Mouse (Mus musculus): ENCODE measurements around the gene Hoxa9.

The Hoxa9 gene

DNA sequence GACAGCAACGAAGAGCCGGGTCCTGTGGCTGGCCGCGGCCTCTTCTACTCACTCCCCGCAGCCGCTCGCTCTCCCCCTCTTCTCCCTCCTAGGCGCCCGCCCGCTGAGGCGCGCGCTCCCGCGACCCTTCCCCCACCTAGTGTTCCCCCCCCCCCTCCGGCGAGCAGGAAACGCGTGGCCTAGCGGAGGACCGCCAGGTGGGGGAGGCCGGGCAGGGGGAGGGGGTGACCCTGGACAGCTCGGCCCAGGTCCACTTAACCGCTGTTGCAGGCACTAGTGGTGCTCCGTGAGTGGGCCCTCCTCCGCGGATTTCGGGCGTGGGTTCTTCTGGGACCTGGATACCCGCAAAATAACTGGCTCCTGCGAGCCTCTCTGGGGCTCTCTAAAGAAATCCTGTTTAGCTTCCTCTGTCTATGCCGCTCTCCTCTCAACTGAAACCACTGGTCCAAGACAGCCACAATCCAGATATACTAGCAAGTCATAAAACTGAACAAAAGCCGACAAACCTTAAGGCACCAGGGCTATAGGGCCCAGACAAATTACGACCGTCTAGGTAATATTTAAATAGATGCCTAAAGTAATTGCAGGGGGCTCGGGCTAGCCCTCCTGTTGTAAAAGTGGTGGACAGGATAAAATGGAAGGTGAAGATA lies at the start of gene Hoxa9:
Hoxa9 (minus strand) TSS at position 574 of the 650 bp plus-strand sequence.
- DNase-seq (ENCODE audit: low spot score) = no peak

DNA sequence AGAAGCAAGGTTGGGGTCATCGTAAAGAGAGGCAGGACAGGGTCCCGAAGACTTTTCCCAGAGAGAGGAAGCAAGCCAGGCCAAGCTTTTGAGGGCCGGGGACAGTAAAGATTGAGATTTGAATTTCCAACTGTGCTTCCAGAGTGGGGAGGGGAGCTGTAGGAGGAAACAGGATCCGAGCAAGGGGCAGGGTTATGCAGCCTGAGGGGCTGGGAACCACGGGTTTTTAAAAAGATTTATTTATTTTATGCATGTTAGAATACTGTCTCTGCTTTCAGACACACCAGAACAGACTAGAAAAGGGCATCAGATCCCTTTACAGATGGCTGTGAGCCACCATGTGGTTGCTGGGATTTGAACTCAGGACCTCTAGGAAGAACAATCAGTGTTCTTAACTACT lies 46.0 kb upstream of the Hoxa9 start:
- DNase-seq (ENCODE audit: low spot score) = no peak

DNA sequence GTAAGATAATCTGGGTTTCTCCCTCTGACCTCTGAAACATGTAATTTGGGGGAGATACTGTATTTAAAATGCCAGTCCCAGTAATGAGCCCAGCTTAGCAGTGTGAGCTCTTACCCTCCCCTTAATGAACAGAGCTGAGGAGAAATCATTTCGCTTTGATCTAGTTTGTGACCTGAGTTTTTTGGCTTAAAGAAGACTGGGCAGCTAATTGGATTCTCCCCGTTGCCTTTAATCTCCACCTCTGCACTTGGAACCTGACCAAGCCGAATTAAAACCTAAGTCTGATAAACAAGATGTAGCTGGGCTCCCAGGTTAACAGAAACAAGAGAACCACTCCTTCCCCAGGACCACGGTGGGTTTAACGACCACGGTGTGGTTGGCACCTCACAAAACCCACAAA lies 45.5 kb upstream of the Hoxa9 start:
- DNase-seq (ENCODE audit: low spot score) = no peak

DNA sequence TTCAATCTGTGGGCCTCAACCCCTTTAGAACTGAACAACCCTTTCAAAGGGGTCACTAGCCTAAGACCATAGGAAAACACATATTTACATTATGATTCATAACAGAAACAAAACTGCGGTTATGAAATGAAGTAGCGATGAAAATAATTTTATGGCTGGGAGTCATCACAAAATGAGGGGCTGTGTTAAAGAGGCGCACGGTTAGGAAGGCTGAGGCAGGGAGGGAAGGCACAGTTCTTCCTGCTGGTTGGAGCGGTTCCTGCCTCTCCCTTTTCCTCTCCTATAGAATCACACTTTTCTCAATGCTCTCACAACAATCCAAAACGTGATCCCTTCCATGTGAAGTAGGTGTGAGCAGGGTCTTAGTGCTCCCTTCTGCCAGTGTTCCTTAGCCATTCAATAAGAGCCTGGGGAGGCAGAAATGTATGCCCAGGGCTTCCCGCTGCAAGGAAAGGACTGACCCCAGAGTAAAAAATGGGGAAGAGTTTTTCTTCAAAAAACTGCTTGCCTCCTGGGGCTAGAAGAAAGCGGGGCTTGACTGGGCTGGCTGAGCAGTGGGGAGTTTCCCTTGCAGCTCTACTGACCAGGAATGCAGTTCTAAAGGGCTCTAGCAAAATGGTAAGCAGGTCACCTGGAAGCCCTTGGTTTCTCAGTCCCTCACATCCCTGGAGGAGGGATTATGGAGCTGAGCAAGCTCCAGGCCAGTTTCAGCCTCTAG lies 44.8 kb upstream of the Hoxa9 start:
- no peak for DNase-seq (ENCODE audit: low spot score)

DNA sequence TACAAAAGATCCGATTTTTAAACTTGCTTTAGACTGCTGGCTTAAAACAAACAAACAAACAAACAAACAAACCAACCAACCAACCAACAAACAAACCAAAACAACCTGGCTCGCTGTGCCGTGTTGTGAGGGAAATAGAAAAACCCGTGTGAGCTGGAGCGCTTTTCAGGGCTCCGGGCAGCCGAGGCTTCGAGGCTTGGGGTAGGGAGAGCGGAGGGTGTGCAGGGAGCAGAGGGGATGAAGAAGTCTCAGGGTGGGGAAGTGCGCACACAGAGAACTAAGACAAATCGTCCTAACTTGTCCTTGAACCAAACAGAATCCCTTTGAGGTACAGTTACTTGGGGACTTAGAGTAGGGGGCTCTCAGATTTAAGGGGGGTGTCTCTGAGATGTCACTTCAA lies 43.7 kb upstream of the Hoxa9 start:
- DNase-seq (ENCODE audit: low spot score) = no peak

DNA sequence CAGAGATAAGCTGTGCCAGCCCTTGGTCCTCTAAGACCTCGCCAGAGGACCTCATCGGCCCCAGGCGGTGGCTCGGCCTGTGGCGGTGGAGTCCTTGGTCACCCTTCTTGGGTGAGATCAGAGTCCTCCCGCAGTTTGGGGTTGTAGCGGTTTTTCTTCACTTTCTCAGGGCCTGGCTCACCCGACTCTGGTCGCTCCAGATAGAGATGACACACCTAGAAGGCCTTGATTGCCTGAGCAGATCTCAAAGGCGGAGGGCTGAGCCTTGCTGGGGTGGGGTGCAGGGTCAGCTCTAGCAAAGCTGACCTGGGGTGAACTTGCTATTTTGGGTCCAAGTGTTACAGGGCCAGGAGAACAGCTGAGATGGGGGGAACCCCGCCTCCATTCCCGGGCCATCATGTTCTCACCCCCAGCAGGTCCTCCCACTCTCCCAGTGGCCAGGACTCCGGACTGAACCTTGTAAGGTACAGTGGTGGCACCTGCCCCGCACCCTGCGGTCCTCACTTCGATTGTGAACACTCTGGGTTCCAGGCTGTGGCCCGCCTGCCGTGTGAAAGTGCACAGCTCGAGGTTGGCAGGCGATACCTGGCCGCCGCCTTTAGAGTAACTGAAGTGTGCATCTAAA lies 42.9 kb upstream of the Hoxa9 start:
- DNase-seq (ENCODE audit: low spot score) = no peak

DNA sequence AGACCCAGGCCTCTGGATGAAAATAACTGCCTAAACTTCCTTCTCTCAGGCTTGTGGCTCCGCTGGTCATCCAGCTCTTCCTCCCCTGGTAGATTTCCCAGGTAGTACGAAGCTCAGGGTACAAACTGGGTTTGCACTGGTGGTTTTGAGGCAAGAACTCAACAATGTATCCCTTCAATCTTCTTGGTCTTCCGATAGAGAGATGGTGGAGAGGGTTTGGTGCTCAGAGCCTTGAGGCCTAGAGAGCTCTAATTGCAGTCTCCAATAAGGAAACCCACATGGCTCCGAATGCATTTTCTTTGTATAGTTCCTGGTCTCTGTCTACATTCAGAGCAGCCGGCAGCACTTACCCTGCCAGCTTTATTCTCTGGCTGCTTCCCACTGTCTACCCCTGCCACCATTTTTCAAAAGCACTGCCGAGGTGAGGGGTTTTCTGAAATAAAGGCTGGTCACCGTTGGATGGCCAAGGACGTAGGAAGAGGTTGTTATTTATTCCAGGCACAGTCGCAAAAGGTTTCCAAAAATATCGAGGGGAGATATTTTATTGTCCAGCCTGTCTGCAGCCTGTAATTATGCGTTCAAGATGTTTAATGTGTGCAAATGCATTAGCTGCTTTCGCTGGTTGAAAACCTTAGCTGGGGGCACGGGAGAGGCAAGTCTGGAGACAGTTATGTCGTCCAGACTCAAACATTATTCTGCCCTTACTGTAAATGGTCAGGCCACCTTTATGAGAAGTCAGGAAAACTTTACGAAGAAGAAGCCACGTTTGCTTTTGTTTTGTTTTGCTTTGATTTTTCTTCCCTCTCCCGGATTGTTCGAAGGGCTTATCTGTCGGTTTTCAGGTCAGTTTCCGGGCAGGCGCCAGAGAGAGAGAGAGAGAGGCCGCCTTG lies 42.1 kb upstream of the Hoxa9 start:
- no peak for DNase-seq (ENCODE audit: low spot score)

DNA sequence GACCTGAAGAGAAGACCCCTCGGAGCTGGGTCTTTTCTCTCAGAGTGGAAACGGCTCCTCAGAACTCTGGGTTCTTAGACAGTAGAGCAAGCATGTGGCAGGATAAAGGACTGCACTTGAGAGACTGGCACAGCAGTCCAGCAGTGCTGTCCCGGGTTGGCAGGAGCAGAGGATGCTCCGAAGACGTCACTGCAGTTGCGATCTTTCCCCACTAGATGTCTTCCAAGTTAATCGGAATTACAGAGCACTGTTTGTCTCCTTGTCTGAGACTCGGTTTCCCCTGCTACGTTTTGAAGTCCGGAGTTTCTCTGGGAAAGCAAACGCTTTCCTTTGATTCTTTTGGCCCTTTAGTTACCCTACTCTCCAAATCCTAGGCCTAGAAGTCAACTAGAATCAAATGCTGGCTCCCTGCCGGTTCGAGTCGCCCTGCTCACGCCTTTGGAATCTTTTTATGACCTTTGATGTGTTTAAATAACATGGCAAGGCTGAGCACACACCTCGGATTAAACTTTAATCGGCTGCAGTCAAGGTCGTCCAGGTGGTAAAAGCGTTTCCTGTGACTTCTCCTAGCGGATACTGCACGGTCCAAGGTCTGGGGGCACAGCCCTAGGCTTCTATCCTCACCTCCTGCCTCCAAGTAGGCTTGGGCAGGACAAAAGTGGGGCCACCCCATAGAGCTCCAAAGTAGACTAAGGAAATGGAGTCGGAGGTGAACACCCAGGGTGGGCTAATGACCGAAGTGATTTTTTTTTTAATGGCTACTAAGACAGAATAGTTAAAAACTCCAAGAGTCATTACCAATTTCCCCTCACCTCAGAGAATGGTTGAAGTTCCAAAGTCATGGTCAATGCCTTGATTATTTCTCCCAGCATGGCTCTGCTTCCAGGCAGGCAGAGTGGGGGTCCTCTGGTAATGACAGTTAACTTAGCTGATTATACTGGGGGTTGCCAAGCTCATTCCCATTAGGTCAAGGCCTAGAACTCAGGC lies 39.9 kb upstream of the Hoxa9 start:
- DNase-seq (ENCODE audit: low spot score) = no peak

DNA sequence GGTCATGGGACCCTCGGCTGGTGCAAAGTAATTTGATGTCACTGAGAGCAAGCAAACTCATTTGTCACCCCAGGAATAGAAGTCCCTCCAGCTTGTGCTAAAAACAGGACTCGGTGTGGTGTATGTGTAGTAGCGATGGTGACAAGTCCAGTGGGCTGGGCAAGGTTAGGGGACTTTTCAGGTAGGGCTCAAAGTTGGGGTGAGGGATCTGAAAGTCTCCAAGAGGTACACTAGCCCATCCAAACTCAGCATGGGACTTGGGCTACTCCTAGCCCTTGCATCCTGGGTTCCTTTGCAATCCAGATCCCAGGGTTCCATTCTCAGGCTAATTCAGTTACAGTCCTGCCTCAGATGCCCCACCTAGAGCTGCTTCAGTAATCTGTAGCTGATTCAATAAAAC lies 37.9 kb upstream of the Hoxa9 start:
- DNase-seq (ENCODE audit: low spot score) = no peak

DNA sequence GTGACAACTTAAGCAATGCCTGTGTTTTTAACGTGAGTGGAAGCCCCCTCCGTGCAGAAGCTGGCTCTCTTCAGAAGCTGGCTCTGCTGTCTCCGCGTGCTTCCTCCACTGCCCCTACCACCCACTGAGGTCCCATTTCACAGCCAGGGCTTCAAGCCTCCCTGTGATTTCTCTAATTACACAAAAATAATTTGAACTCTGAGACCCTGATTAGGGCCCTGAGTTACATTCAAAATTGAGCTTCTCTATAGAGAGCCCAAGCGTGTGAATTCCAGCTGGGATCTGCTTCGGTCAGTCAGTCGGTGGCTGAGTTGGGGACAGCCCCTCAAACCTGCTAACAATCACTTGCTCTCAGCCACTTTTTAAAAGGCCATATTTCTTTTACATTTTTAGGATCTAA lies 37.5 kb upstream of the Hoxa9 start:
- DNase-seq (ENCODE audit: low spot score) = no peak

DNA sequence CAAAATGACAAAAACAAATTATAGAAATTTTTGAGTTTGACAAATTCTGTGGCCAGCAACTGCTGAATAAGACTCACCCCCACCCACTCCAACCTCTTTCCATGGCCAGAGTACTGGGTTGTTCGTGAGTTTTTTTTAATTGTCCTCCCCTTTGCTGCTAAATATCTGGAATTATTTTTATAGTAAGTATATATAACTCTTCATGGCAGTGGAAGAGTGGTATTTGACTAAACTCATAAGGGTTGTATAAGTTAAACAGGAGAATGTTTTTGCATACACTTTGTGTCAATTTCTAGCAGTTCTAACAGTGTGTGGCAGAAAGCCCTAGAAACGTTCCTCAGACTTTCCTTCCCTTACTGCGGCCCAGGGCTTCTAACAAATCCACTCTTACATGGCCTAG lies 36.8 kb upstream of the Hoxa9 start:
- no peak for DNase-seq (ENCODE audit: low spot score)

DNA sequence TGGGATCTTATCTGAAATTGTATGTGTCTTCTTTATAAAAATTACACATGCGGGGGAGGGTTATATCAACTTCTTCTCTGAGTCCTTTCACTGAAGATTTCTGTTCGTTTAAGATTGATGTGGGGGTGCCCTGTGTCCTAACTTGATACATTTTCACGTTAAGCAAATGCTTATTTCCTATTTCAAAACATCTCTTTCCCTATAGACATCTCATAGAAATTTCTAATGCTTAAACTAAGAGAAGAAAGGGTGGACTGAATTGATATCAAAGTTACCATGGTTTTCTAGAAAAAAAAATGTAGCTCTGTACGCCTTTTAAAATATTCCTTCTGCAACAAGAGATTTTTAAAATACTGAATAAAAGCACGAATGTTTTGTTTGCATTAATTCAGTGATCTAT lies 36.3 kb upstream of the Hoxa9 start:
- no peak for DNase-seq (ENCODE audit: low spot score)

DNA sequence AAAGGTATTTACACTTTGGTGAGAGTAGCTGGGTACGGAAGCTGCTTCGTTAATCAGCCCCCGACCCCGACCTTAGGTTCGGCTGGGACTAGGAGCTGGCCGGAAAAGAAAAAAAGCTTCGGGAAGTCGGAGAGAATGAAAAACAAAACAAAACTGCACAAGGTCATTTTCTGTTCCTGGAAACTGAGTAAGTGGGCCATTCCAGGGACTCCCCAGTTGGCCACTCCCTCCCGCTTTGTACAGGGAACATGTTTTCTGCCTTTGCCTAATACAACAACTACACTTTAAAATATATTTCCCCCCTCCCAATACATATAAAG lies 35.7 kb upstream of the Hoxa9 start:
- DNase-seq (ENCODE audit: low spot score) = no peak

DNA sequence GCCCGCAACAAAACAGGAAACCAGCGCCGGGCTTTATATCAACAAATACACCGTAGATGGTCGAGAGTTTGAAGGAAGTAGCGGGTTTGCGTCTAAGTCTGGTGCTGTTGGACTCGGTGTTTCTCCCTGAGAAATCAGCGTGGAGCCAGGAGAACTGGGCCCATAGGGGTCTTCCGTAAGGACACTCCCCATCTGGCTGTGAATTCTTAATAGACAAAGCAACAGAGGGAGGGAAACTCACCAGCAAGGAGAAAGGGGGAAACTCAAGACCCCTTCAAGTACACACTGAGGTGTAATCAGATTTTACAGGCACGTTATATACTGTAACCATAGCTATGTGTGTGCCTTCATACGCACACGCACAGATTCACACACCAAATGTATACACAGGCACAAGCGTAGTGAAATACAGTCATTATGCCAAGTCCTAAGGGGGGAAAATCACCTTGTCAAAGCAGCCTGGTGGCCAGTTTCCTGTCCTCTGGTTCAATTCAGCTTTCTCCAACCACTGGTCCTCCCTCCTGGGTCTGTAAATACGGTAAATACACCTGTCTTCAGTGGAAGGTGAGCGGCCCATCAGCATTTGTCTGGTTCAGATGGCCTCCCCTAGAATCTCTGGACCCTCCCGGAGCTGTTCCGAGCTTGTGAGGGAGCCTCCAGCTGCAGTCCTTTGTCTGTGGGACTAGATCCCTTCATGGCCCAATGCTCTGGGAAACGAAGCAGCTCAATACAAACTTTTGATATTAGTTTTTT lies 35.2 kb upstream of the Hoxa9 start:
- DNase-seq (ENCODE audit: low spot score) = no peak

DNA sequence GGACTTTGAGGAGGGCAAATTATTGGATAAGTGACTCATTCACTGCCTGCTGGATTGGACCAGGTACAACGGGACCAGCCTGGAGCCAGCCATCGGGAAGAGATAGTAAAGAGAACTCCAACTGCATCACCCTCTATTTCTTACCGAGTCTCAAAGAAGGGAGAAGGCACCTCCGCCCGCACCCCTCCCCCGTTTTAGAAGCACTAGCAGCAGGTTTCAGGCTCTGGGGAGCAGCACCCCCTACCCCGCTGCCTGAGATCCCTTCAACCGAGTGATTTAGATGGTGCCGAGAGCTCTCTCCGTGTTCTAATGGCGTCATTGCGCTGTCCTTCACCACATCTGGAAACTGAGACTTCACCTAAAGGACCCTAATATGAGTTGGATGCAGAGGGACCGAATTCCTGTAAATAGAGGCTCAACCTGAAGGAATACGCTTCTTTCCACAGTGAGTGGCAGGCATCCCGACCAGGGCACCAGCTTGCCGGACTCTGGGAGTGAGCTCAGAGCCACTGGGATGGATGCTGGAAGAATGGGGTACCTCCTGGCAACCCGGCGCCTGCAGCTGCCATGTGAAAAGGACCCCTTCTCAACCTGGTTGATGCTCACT lies 34.5 kb upstream of the Hoxa9 start:
- DNase-seq (ENCODE audit: low spot score) = no peak

DNA sequence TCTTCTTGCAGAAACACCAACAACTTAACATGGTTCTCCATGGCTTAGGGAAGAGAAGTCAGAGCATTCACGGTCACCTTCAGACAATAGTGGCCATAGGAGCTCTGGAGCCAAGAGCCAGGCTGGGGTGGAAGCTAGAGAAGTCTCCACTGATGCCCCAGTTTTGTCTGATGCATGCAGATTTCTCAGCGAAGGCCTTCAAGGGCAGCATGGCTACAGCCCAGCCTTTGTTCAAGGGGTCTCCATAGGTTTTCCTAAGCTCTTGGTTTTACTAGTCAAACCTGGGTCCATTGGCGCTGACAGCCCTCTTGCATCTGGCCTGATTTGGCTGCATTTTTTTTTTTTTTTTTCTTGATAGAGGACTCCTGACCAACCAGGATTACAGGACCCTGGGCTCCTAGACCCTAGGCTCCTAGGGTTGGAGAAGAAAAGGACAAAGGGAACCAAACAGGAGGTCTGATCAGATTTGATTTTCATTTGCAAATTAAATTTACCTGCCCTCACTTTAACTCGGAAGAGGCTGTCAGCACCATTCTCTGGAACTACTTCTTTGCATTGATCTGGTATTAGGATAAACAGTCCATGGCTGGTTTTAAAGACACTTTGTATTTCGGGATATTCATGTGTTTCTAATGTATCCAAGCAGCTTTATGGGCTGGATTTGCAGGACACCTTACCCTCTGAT lies 33.4 kb upstream of the Hoxa9 start:
- no peak for DNase-seq (ENCODE audit: low spot score)

DNA sequence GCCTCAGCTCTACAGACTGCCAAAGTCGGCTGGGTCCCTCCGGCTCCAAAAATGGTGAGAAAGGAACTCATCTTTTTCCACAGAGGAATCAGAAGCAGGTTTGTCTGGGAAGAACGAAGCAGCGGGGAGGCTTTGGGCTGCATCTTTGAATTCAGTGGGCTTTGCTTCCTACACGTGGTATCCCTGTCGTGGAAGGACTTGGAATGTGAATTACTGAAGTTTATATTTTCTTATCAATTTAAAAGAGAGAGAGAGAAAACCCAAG lies 32.4 kb upstream of the Hoxa9 start:
- no peak for DNase-seq (ENCODE audit: low spot score)

DNA sequence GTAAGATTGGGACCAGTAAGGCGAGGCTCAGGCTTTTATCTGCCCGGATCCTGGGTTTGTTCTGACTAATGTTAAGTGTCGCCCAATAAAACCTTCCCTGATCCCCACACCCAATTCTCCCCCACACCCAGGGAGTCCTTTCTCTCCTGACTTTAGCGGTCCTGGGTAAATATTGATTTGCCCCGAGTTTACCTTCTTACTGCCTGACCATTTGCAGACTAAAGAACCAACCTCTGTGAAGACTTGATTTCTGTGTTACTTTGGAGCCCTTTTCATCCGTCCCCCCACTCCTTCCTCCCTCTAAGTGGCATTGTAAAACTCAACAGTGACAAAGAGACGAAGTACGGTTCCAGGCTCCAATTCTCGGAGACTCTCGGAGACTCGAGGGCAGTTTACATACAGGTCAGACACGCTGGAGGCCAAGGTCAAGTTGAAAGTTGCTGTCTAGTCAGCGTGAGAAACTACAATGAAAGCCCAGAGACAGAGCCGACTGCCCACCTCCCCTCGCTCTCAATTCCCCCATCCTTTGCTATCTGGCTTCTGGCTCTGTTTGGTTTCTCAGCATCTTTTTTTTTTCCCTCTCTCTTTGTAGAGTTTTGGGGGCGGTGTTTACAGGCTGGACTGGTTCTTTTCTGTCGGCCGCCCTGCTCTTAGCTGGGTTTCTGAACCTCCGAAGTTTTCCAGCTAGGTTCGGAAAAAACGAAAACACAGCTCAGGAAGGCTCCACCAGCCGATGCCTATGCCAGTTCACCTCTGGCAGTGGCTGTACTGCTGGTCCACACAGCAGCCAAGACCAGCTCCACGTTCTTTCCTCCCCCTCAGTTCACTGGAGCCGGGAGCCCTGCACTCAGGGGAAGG lies 31.8 kb upstream of the Hoxa9 start:
- no peak for DNase-seq (ENCODE audit: low spot score)

Measured in c-Kit-positive CD71-positive TER-119-positive erythroid progenitor cells, embryonic 14.5 days (primary cell).